Mouse (Mus musculus): ENCODE results near the gene Gm33543.

The Gm33543 gene

GRCm38 (mm10) chr10:95778622-95779021 lies 64.1 kb downstream of the Gm33543 start:
- no peak for DNase-seq (ENCODE audit: extremely low spot score, low spot score)

- DNase-seq (ENCODE audit: extremely low spot score, low spot score): no peak
Measured at GRCm38 (mm10) chr10:95777701-95778320, 64.9 kb downstream of the Gm33543 start.

- no peak for DNase-seq (ENCODE audit: extremely low spot score, low spot score)
Measured at GRCm38 (mm10) chr10:95777071-95777470, 65.7 kb downstream of the Gm33543 start.

GRCm38 (mm10) chr10:95774856-95775255 lies 67.9 kb downstream of the Gm33543 start:
- no peak for DNase-seq (ENCODE audit: extremely low spot score, low spot score)

- no peak for DNase-seq (ENCODE audit: extremely low spot score, low spot score)
Measured at GRCm38 (mm10) chr10:95774001-95774628, 68.6 kb downstream of the Gm33543 start.

Data from neural tube, embryonic 10.5 days (tissue).